21 mouse cellular contexts compared by ENCODE assay signal in genomic region chr16:10683193-10684000, GRCm38 (mm10).
DNase-seq lines count a peak whose midpoint lies in the region; ATAC-seq and TF ChIP-seq lines count a peak whose summit lies in the region.
"Had no signal": no experiment of that assay in that cellular context is flagged by ENCODE, and none has a peak within 500 bp of the region (broad histone marks: within the 10 kb centered on the region; RNA-seq: fewer than 3 reads in every experiment).

No protein-coding gene starts in this region.

- no peak for TF ChIP-seq CTCF in heart, postnatal 0 days (IDR thresholded peaks at IDR 0.05; ENCODE audit: low read depth)
- no peak for TF ChIP-seq CTCF in CH12.LX (conservative IDR thresholded peaks at IDR 0.05 in 1 of 2, IDR thresholded peaks at IDR 0.05 in 1 of 2; ENCODE audit: low read depth in 2 of 2, low read length in 2 of 2)

- H3K27ac ChIP-seq in heart, postnatal 0 days (ENCODE audit: low read depth) = peak overlapping the region; percentile 46; the same call in 1 of the 2 replicates
- no peak overlapping the region for H3K27ac ChIP-seq in heart, embryonic 10.5 days
- no peak overlapping the region for H3K27ac ChIP-seq in CH12.LX (ENCODE audit: insufficient read depth, low read depth)
- H3K27ac ChIP-seq: embryonic facial prominence, embryonic 10.5 days; forebrain, embryonic 12.5 days; hindbrain, embryonic 14.5 days; limb, embryonic 10.5 days had no signal

- no peaks in the 10 kb centered on the region for H3K27me3 ChIP-seq in heart, postnatal 0 days (ENCODE audit: control insufficient read depth, insufficient read depth, low read length)
- H3K27me3 ChIP-seq in heart, embryonic 10.5 days (ENCODE audit: insufficient read depth, poor library complexity, severe bottlenecking) = no peaks in the 10 kb centered on the region
- no peaks in the 10 kb centered on the region for H3K27me3 ChIP-seq in CH12.LX (replicated peaks)
- H3K27me3 ChIP-seq in myocyte (ENCODE audit: control insufficient read depth, insufficient read depth, insufficient read length) = no peaks in the 10 kb centered on the region
- H3K27me3 ChIP-seq: forebrain, embryonic 12.5 days; Patski had no signal

- H3K4me1 ChIP-seq in heart, postnatal 0 days (ENCODE audit: control insufficient read depth, insufficient read depth) = no peaks in the 10 kb centered on the region
- peaks cover 11% of the 10 kb centered on the region for H3K4me1 ChIP-seq in heart, embryonic 10.5 days
- peaks cover 9 to 27% of the 10 kb centered on the region in 2 experiments; a peak in 3 of 4 replicates for H3K4me1 ChIP-seq in CH12.LX (ENCODE audit: control insufficient read depth in 1 of 2, insufficient read depth in 2 of 2)
- H3K4me1 ChIP-seq: embryonic facial prominence, embryonic 10.5 days; forebrain, embryonic 12.5 days had no signal

- ATAC-seq in heart, postnatal 0 days (ENCODE audit: insufficient read depth, low read depth) = no peak
- ATAC-seq: liver, postnatal 0 days; Patski had no signal

- no peak overlapping the region for H3K4me3 ChIP-seq in heart, postnatal 0 days (ENCODE audit: low read depth, low read length)
- no peak overlapping the region for H3K4me3 ChIP-seq in heart, embryonic 10.5 days
- H3K4me3 ChIP-seq in CH12.LX (replicated peaks in 1 of 3; ENCODE audit: low read depth in 2 of 3, low read length in 2 of 3, poor library complexity in 1 of 3) (no peak overlapping the region), myocyte (no peak overlapping the region)
- H3K4me3 ChIP-seq: embryonic facial prominence, embryonic 10.5 days; forebrain, embryonic 12.5 days; limb, embryonic 10.5 days had no signal

- no peak for TF ChIP-seq RAD21 in CH12.LX (IDR thresholded peaks at IDR 0.05; ENCODE audit: low read depth, low read length)

- H3K79me2 ChIP-seq in CH12.LX (replicated peaks; ENCODE audit: control insufficient read depth, extremely low read depth, insufficient read depth, poor library complexity, severe bottlenecking) (no peaks in the 10 kb centered on the region), myocyte (ENCODE audit: control insufficient read depth, insufficient read depth) (no peaks in the 10 kb centered on the region)

- no peak overlapping the region for H3ac ChIP-seq in myocyte (ENCODE audit: control insufficient read depth, insufficient read length)

- no peak for DNase-seq in heart, postnatal 0 days (ENCODE audit: low spot score)
- no peak for DNase-seq in heart, embryonic 10.5 days (ENCODE audit: low spot score)
- no peak for DNase-seq in CH12.LX (ENCODE audit: extremely low read depth)
- peak; percentile 78 for DNase-seq in thymus, postnatal 14 days
- DNase-seq in testis, postnatal 14 days (ENCODE audit: low spot score) = no peak
- no peak for DNase-seq in adrenal gland, postnatal 10 days
- no peak for DNase-seq in kidney, adult 11 months
- DNase-seq: B cell, adult 2 months; cerebellum, adult 2 months; gastrocnemius, postnatal 25 days; kidney, adult 18-20 months; kidney, postnatal 10 days; liver, postnatal 0 days; lung, postnatal 10 days; midbrain, embryonic 14.5 days had no signal

- dilution Hi-C loops in CH12.LX (cut with MboI; ENCODE audit: extremely low pct_ligation_motif_present, extremely low pct_unique_long_range_greater_than_20kb, low sequenced_read_pairs) = no loop called here

- no peak overlapping the region for H3K4me2 ChIP-seq in heart, postnatal 0 days (ENCODE audit: low read depth, low read length)
- H3K4me2 ChIP-seq in CH12.LX (ENCODE audit: insufficient read depth, low read depth, poor library complexity, severe bottlenecking) (no peak overlapping the region), myocyte (ENCODE audit: low read depth) (no peak overlapping the region)
- H3K4me2 ChIP-seq: forebrain, embryonic 12.5 days; hindbrain, embryonic 14.5 days had no signal

- WGBS in heart, postnatal 0 days = 62% methylated on average over 8 of the region's 8 CpGs
- WGBS in heart, embryonic 10.5 days = 70% methylated on average over 8 of the region's 8 CpGs

- in situ Hi-C loops in CH12.LX (cut with MboI; ENCODE audit: low pct_ligation_motif_present, low pct_unique_long_range_greater_than_20kb, low sequenced_read_pairs) = no loop called here

- no peak overlapping the region for H3K9ac ChIP-seq in heart, postnatal 0 days (replicated peaks; ENCODE audit: low read depth, low read length)
- H3K9ac ChIP-seq in CH12.LX (ENCODE audit: insufficient read depth, low read depth) = no peak overlapping the region
- H3K9ac ChIP-seq: forebrain, embryonic 12.5 days; hindbrain, embryonic 14.5 days; liver, postnatal 0 days had no signal

- H3K36me3 ChIP-seq in heart, postnatal 0 days (replicated peaks; ENCODE audit: control insufficient read depth, insufficient read depth, low read length) = no peaks in the 10 kb centered on the region
- no peaks in the 10 kb centered on the region for H3K36me3 ChIP-seq in heart, embryonic 10.5 days
- H3K36me3 ChIP-seq in CH12.LX (replicated peaks in 1 of 2; ENCODE audit: control insufficient read depth in 1 of 2, insufficient read depth in 1 of 2, low read length in 1 of 2) (no peaks in the 10 kb centered on the region), myocyte (ENCODE audit: control insufficient read depth, insufficient read depth) (no peaks in the 10 kb centered on the region)
- H3K36me3 ChIP-seq: embryonic facial prominence, embryonic 10.5 days; forebrain, embryonic 12.5 days; limb, embryonic 10.5 days had no signal

- TF ChIP-seq POLR2A in CH12.LX (IDR thresholded peaks at IDR 0.05; ENCODE audit: low read depth, low read length) (no peak), myocyte (IDR thresholded peaks at IDR 0.05; ENCODE audit: insufficient read length, low read depth) (no peak)

- TF ChIP-seq EP300 in heart, postnatal 0 days (IDR thresholded peaks at IDR 0.05; ENCODE audit: low read depth) = no peak
- TF ChIP-seq EP300 in CH12.LX (IDR thresholded peaks at IDR 0.05; ENCODE audit: low read length) = 0 out of 2 replicates have a peak, but pooled peaks have one; percentile 13

- H3K9me3 ChIP-seq in heart, postnatal 0 days (replicated peaks; ENCODE audit: control insufficient read depth, low read length) = no peaks in the 10 kb centered on the region
- H3K9me3 ChIP-seq in heart, embryonic 10.5 days = no peaks in the 10 kb centered on the region
- H3K9me3 ChIP-seq in CH12.LX (replicated peaks; ENCODE audit: low read length) = no peaks in the 10 kb centered on the region
- H3K9me3 ChIP-seq: embryonic facial prominence, embryonic 10.5 days; forebrain, embryonic 12.5 days; limb, embryonic 10.5 days had no signal

TF ChIP-seq in CH12.LX, 34 proteins besides CTCF, POLR2A, EP300 and RAD21:
- TF ChIP-seq IRF4 (IDR thresholded peaks at IDR 0.05; ENCODE audit: low read depth, low read length) = 0 out of 2 replicates have a peak, but pooled peaks have one; percentile 9
- TF ChIP-seq RCOR1 (conservative IDR thresholded peaks at IDR 0.05; ENCODE audit: low read depth, low read length) = no peak

TF ChIP-seq in myocyte, 11 proteins besides CTCF, POLR2A, EP300 and RAD21:
- TF ChIP-seq MYOG (IDR thresholded peaks at IDR 0.05; ENCODE audit: control insufficient read depth in 1 of 3, insufficient read depth in 1 of 3, insufficient read length in 2 of 3, low read depth in 2 of 3) (peak in 1 of 3 experiments; percentile 52), MYOD1 (IDR thresholded peaks at IDR 0.05; ENCODE audit: control insufficient read depth in 1 of 3, insufficient read length in 2 of 3, low read depth in 2 of 3) (peak in 2 of 3 experiments; percentile 69 to 72), SRF (IDR thresholded peaks at IDR 0.05; ENCODE audit: control insufficient read depth, insufficient read length, low read depth) (no peak)
